Mouse (Mus musculus): ENCODE results near the gene Apod. TPM values are rescaled to one million over a fixed set of nuclear protein-coding genes. Genes with fewer than 3 reads are reported as not detected.
"Not testable (repeated sequence)": the region's sequence is repeated elsewhere in the genome, so short reads cannot be mapped to it uniquely, and the experiment has no call there.

The Apod gene
- total RNA-seq, 2 experiments from 2014 or later = 29.0 to 35.8 TPM

GRCm38 (mm10) chr16:31321501-31321900, 6.9 kb upstream of the Apod start:
- no peak for DNase-seq (ENCODE audit: low spot score in 2 of 2)

GRCm38 (mm10) chr16:31320954-31321353, 6.3 kb upstream of the Apod start:
- DNase-seq (ENCODE audit: low spot score in 2 of 2) = no peak

- not testable (repeated sequence) for DNase-seq (ENCODE audit: low spot score in 2 of 2)
Measured at GRCm38 (mm10) chr16:31319723-31320122, 5.1 kb upstream of the Apod start.

GRCm38 (mm10) chr16:31319316-31319715, 4.7 kb upstream of the Apod start:
- DNase-seq (ENCODE audit: low spot score in 2 of 2) = no peak

GRCm38 (mm10) chr16:31318418-31318817, 3.8 kb upstream of the Apod start:
- DNase-seq (ENCODE audit: low spot score in 2 of 2) = no peak

- not testable (repeated sequence) for DNase-seq (ENCODE audit: low spot score in 2 of 2)
Measured at GRCm38 (mm10) chr16:31316246-31317143, 1.9 kb upstream of the Apod start.

GRCm38 (mm10) chr16:31315294-31315693, 686 bp upstream of the Apod start:
- DNase-seq (ENCODE audit: low spot score in 2 of 2) = no peak

- no peak for DNase-seq (ENCODE audit: low spot score in 2 of 2)
Measured at GRCm38 (mm10) chr16:31313611-31314010, 997 bp downstream of the Apod start.

- DNase-seq (ENCODE audit: low spot score in 2 of 2) = no peak
Measured at GRCm38 (mm10) chr16:31312296-31312695, 2.3 kb downstream of the Apod start.

GRCm38 (mm10) chr16:31305199-31305919, 9.2 kb downstream of the Apod start:
- DNase-seq (ENCODE audit: low spot score in 2 of 2) = no peak

GRCm38 (mm10) chr16:31303276-31303675, 11.3 kb downstream of the Apod start:
- DNase-seq (ENCODE audit: low spot score in 2 of 2) = no peak

- no peak for DNase-seq (ENCODE audit: low spot score in 2 of 2)
Measured at GRCm38 (mm10) chr16:31300883-31301532, 13.6 kb downstream of the Apod start.

- no peak for DNase-seq (ENCODE audit: low spot score in 2 of 2)
Measured at GRCm38 (mm10) chr16:31300467-31300866, 14.1 kb downstream of the Apod start.

- no peak for DNase-seq (ENCODE audit: low spot score in 2 of 2)
Measured at GRCm38 (mm10) chr16:31299960-31300353, 14.7 kb downstream of the Apod start.

GRCm38 (mm10) chr16:31299164-31299959, 15.2 kb downstream of the Apod start:
- DNase-seq (ENCODE audit: low spot score in 2 of 2) = no peak

- DNase-seq (ENCODE audit: low spot score in 2 of 2) = no peak
Measured at GRCm38 (mm10) chr16:31297113-31297512, 17.5 kb downstream of the Apod start.

- DNase-seq (ENCODE audit: low spot score in 2 of 2) = no peak
Measured at GRCm38 (mm10) chr16:31293761-31294160, 20.8 kb downstream of the Apod start.

- no peak for DNase-seq (ENCODE audit: low spot score in 2 of 2)
Measured at GRCm38 (mm10) chr16:31290751-31291365, 23.8 kb downstream of the Apod start.

GRCm38 (mm10) chr16:31290281-31290680, 24.3 kb downstream of the Apod start:
- peak; percentile 45 to 57 for DNase-seq (ENCODE audit: low spot score in 2 of 2)

GRCm38 (mm10) chr16:31287712-31288111, 26.9 kb downstream of the Apod start:
- no peak for DNase-seq (ENCODE audit: low spot score in 2 of 2)
